Comparison of ENCODE assay signal across 8 mouse cellular contexts in genomic region chr1:176812491-176813291, GRCm38 (mm10). TPM values are rescaled to one million over a fixed set of nuclear protein-coding genes. Genes with fewer than 3 reads are reported as not detected.
A peak's percentile ranks its signal among the peaks of the same experiment; 100 is the strongest.
DNase-seq lines count a peak whose midpoint lies in the region; ATAC-seq and TF ChIP-seq lines count a peak whose summit lies in the region.

No protein-coding gene starts in this region.

- no peak for TF ChIP-seq CTCF in layer of hippocampus, adult 2 months (conservative IDR thresholded peaks at IDR 0.05)
- TF ChIP-seq CTCF in brain, embryonic 14.5 days (IDR thresholded peaks at IDR 0.05; ENCODE audit: borderline replicate concordance, extremely low read depth, insufficient read depth, insufficient read length) = no peak
- TF ChIP-seq CTCF in midbrain, postnatal 0 days (IDR thresholded peaks at IDR 0.05) = no peak

- no peaks in the 10 kb centered on the region for H3K36me3 ChIP-seq in hindbrain, embryonic 15.5 days
- H3K36me3 ChIP-seq in midbrain, postnatal 0 days (ENCODE audit: insufficient read depth, low read length) = no peaks in the 10 kb centered on the region

- H3K4me1 ChIP-seq in hindbrain, embryonic 15.5 days (replicated peaks) = peaks cover 34% of the 10 kb centered on the region
- H3K4me1 ChIP-seq in midbrain, postnatal 0 days (ENCODE audit: insufficient read depth, low read length) = peaks cover 9% of the 10 kb centered on the region; the same call in 1 of the 2 replicates

- H3K27ac ChIP-seq in layer of hippocampus, adult 2 months = peak overlapping the region; percentile 95
- peak overlapping the region; percentile 98 for H3K27ac ChIP-seq in hindbrain, embryonic 15.5 days (replicated peaks)
- peak overlapping the region; percentile 99 for H3K27ac ChIP-seq in midbrain, postnatal 0 days (ENCODE audit: low read depth, low read length)

- H3K9ac ChIP-seq in hindbrain, embryonic 15.5 days = peak overlapping the region; percentile 96
- peak overlapping the region; percentile 98 for H3K9ac ChIP-seq in midbrain, postnatal 0 days (replicated peaks; ENCODE audit: low read length, poor library complexity, severe bottlenecking)

- no peaks in the 10 kb centered on the region for H3K27me3 ChIP-seq in hindbrain, embryonic 15.5 days
- no peaks in the 10 kb centered on the region for H3K27me3 ChIP-seq in midbrain, postnatal 0 days (ENCODE audit: insufficient read depth, low read length)

- DNase-seq in layer of hippocampus, adult 2 months (ENCODE audit: low spot score in 2 of 2) = no peak
- DNase-seq in layer of hippocampus, postnatal 14 days (ENCODE audit: low spot score in 2 of 2) = no peak
- DNase-seq in brain, embryonic 14.5 days (ENCODE audit: low read depth) = peak; percentile 42
- DNase-seq in midbrain, postnatal 0 days (ENCODE audit: low spot score) = peak; percentile 21
- DNase-seq in layer of hippocampus, adult 11-12 months (ENCODE audit: low spot score) = no peak
- no peak for DNase-seq in cerebellum, postnatal 14 days
- DNase-seq in lung, adult 18-20 months = no peak

- peak overlapping the region; percentile 61 for H3K4me2 ChIP-seq in hindbrain, embryonic 15.5 days
- H3K4me2 ChIP-seq in midbrain, postnatal 0 days (ENCODE audit: low read depth, low read length, poor library complexity, severe bottlenecking) = peak overlapping the region; percentile 70

- H3K9me3 ChIP-seq in hindbrain, embryonic 15.5 days = no peaks in the 10 kb centered on the region
- no peaks in the 10 kb centered on the region for H3K9me3 ChIP-seq in midbrain, postnatal 0 days (ENCODE audit: low read length)

- ATAC-seq in hindbrain, embryonic 15.5 days (ENCODE audit: low FRiP score, low read depth) = no peak
- ATAC-seq in midbrain, postnatal 0 days (ENCODE audit: low FRiP score) = no peak

- WGBS in hindbrain, embryonic 15.5 days = 12% methylated on average over 11 of the region's 11 CpGs
- WGBS in midbrain, postnatal 0 days = 9% methylated on average over 11 of the region's 11 CpGs

- H3K4me3 ChIP-seq in layer of hippocampus, adult 2 months = peak overlapping the region; percentile 86
- H3K4me3 ChIP-seq in hindbrain, embryonic 15.5 days = peak overlapping the region; percentile 97
- peak overlapping the region; percentile 78 for H3K4me3 ChIP-seq in midbrain, postnatal 0 days (ENCODE audit: low read depth, low read length)

- TF ChIP-seq POLR2A in brain, embryonic 14.5 days (IDR thresholded peaks at IDR 0.05; ENCODE audit: borderline replicate concordance, extremely low read depth, insufficient read depth, insufficient read length, poor library complexity, severe bottlenecking) = no peak

RNA-seq across cellular contexts. Expression of gene Cep170, which starts 1.2 kb away (rescaled TPM):
- total RNA-seq in layer of hippocampus, adult 2 months (2021) = 10 to 100 TPM; 96.4 to 96.8 TPM
- total RNA-seq in layer of hippocampus, postnatal 14 days (2021) = 100 to 1,000 TPM; 115 to 139 TPM
- polyA plus RNA-seq in brain, embryonic 14.5 days (2012; rRNA removed) = 178 and 198 TPM in 2 replicates
- 97.9 and 109 TPM in 2 replicates for polyA plus RNA-seq in hindbrain, embryonic 15.5 days (2015; fragmentation: Nextera tagmentation; extraction: Ambion mirVana)
- total RNA-seq in midbrain, postnatal 0 days (2014; rRNA removed) = 165 and 217 TPM in 2 replicates
- 78.7 and 83.1 TPM in 2 replicates for polyA plus RNA-seq in midbrain, postnatal 0 days (2015; fragmentation: Nextera tagmentation; extraction: Ambion mirVana)

RNA-seq across cellular contexts. Expression of gene Sdccag8, which starts 1.8 kb away (rescaled TPM):
- total RNA-seq in layer of hippocampus, adult 2 months (2021) = 10 to 100 TPM; 20.0 to 20.7 TPM
- 10 to 100 TPM; 11.0 to 13.8 TPM for total RNA-seq in layer of hippocampus, postnatal 14 days (2021)
- polyA plus RNA-seq in brain, embryonic 14.5 days (2012; rRNA removed) = 11.2 and 11.4 TPM in 2 replicates
- polyA plus RNA-seq in hindbrain, embryonic 15.5 days (2015; fragmentation: Nextera tagmentation; extraction: Ambion mirVana) = 22.8 and 25.8 TPM in 2 replicates
- 6.1 and 7.7 TPM in 2 replicates for total RNA-seq in midbrain, postnatal 0 days (2014; rRNA removed)
- 26.8 and 27.0 TPM in 2 replicates for polyA plus RNA-seq in midbrain, postnatal 0 days (2015; fragmentation: Nextera tagmentation; extraction: Ambion mirVana)

Comparison
In these comparisons a context has a peak if more than half of its experiments do, and no peak if none do; other contexts are left out.
1. DNase-seq: peak in brain, embryonic 14.5 days (single experiment) and midbrain, postnatal 0 days (single experiment); none in layer of hippocampus, adult 2 months (0 of 2), layer of hippocampus, postnatal 14 days (0 of 2), layer of hippocampus, adult 11-12 months (single experiment), cerebellum, postnatal 14 days (0 of 2) and lung, adult 18-20 months (0 of 2).
2. Peak in every context shown above with its lines, with median percentiles within 50 percentile points of each other: H3K27ac ChIP-seq and H3K4me3 ChIP-seq.